Mouse (Mus musculus): ENCODE measurements around the gene Polg2.

GRCm38 (mm10) chr11:106821397-106821796 is 42.1 kb upstream of the Polg2 start:
- TF ChIP-seq CTCF (conservative IDR thresholded peaks at IDR 0.05; ENCODE audit: insufficient read depth, insufficient read length, low read depth, low read length) (no peak), POLR2A (IDR thresholded peaks at IDR 0.05; ENCODE audit: low read depth, low read length) (no peak)

Measured in kidney, adult 2 months (tissue).